Mouse (Mus musculus) stomach, embryonic 14.5 days (tissue): ENCODE results near the gene Zfp72. TPM values are rescaled to one million over a fixed set of nuclear protein-coding genes. Genes with fewer than 3 reads are reported as not detected.

ENCODE experiments used
- ATAC-seq: fragments of 200-750 bp; cut with Nextera tagmentation; 2 replicates; pipeline ENCODE4 v1.8.0; 2017; ENCODE audit warnings: low read depth, moderate TSS enrichment; ENCODE audit not compliant: insufficient number of reproducible peaks, insufficient read depth, low FRiP score
- H3K27ac ChIP-seq: fragments of 300-500 bp; sonication (generic); 2 replicates; pipeline ENCODE4 v1.5.1; 2014; ENCODE audit warnings: mild to moderate bottlenecking, low read length, moderate library complexity, mixed read lengths
- H3K27me3 ChIP-seq: fragments of 300-500 bp; sonication (generic); 2 replicates; pipeline ENCODE4 v1.6.1; 2014; ENCODE audit warnings: low read length, control low read depth, mixed read lengths; ENCODE audit not compliant: control insufficient read depth, insufficient read depth
- H3K36me3 ChIP-seq: fragments of 300-500 bp; sonication (generic); 2 replicates; pipeline ENCODE4 v1.6.1; 2014; ENCODE audit warnings: mild to moderate bottlenecking, control low read depth, low read length, moderate library complexity, mixed read lengths; ENCODE audit not compliant: control insufficient read depth, insufficient read depth
- H3K4me1 ChIP-seq: fragments of 300-500 bp; sonication (generic); 2 replicates; pipeline ENCODE4 v1.6.1; 2014; ENCODE audit warnings: low read length, control low read depth, mixed read lengths; ENCODE audit not compliant: control insufficient read depth, insufficient read depth
- H3K4me2 ChIP-seq: fragments of 300-500 bp; sonication (generic); replicated peaks from 2 replicates; pipeline ENCODE4 v1.6.1; 2014; ENCODE audit warnings: low read depth, low read length, control low read depth
- H3K4me3 ChIP-seq: fragments of 300-500 bp; sonication (generic); 2 replicates; pipeline ENCODE4 v1.5.1; 2014; ENCODE audit warnings: low read depth, low read length, control low read depth
- H3K9ac ChIP-seq: fragments of 300-500 bp; sonication (generic); replicated peaks from 2 replicates; pipeline ENCODE4 v1.6.1; 2014; ENCODE audit warnings: low read depth, mild to moderate bottlenecking, control low read depth, low read length, moderate library complexity, mixed read lengths
- H3K9me3 ChIP-seq: fragments of 300-500 bp; sonication (generic); 2 replicates; pipeline ENCODE4 v1.6.1; 2016; ENCODE audit warnings: low read depth, low read length, control low read depth; ENCODE audit not compliant: control insufficient read depth
- WGBS: fragments of 180-500 bp; shearing (Covaris S2); extraction: QIAGEN DNeasy Blood & Tissue Kit; methylation state at CpG from one replicate; pipeline ENCODE4 v1.1.7; 2014; 5-methylcytosine and 5-hydroxymethylcytosine counted together
- polyA plus RNA-seq: library from polyadenylated mRNA; unstranded; fragments of >200 nt; fragmentation: Nextera tagmentation; extraction: Ambion mirVana; gene quantifications from 2 replicates; pipeline ENCODE4 v1.2.1, GENCODE M21; 2014

Zfp72 gene
- 6.9 and 7.6 TPM in 2 replicates for polyA plus RNA-seq

DNA sequence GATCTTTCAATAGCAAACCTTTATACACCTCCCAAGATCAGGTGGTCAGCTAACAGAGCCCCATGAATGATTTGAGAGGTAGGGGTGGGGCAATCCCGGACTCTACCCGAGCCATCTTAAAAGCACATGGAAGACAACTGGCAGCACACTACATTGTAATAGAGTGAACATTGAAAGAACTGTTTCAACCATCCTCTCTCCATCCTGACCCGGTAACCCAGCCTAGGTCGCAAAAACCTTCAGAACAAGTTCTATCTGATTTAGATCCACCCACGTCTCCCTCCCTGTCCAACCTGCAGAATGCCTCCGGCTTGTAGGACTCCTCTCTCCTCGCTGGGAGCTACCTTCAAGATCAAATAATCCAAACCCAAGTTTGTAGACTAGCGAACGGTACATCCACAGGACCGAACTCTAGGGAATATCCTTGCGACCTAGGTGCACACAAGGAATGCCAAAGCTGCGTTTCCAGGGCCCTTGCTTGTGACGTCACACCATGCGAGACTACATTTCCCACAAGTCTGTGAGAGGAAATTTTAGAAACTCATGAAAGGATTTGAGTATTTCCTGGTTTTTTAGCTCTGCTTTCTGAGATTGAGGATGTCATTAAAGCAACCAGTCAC lies at the start of gene Zfp72:
Gene Zfp72, minus strand, starts transcription at position 466 of the 620 bp plus-strand sequence.
- Histone ChIP-seq H3K4me2 (peak within 1 kb of the TSS; percentile 49), H3K4me3 (peak within 1 kb of the TSS; percentile 64), H3K4me1 (no peaks in the 10 kb centered on the region), H3K27me3 (no peaks in the 10 kb centered on the region), H3K36me3 (no peaks in the 10 kb centered on the region), H3K9me3 (no peaks in the 10 kb centered on the region), H3K9ac (peak within 1 kb of the TSS; percentile 56), H3K27ac (no peak within 1 kb of the TSS)
- under 1% methylated on average over 14 of the region's 14 CpGs for WGBS
- ATAC-seq: peak; percentile 88

- 21% methylated on average over 19 of the region's 19 CpGs for WGBS
Measured at GRCm38 (mm10) chr13:74439895-74440294, 49.3 kb upstream of the Zfp72 start.

GRCm38 (mm10) chr13:74399298-74399839 lies 8.7 kb upstream of the Zfp72 start, which contains the start of gene Ftl1-ps1:
Ftl1-ps1 (plus strand) TSS chr13:74399694.
- 14% methylated on average over 11 of the region's 11 CpGs for WGBS
- peak; percentile 33; the same call in 1 of the 2 replicates for ATAC-seq
- H3K4me3 ChIP-seq: no peak within 1 kb of the TSS
- no peak within 1 kb of the TSS for H3K27ac ChIP-seq
- H3K4me1 ChIP-seq: no peaks in the 10 kb centered on the region
- H3K27me3 ChIP-seq: no peaks in the 10 kb centered on the region
- H3K9ac ChIP-seq: no peak within 1 kb of the TSS
- no peak within 1 kb of the TSS for H3K4me2 ChIP-seq
- no peaks in the 10 kb centered on the region for H3K9me3 ChIP-seq
- no peaks in the 10 kb centered on the region for H3K36me3 ChIP-seq

More at GRCm38 (mm10) chr13:74439895-74440294, 49.3 kb upstream of the Zfp72 start:
- Histone ChIP-seq H3K9me3 (peaks cover 19% of the 10 kb centered on the region; the same call in 1 of the 2 replicates), H3K27ac (no peak overlapping the region), H3K27me3 (no peaks in the 10 kb centered on the region), H3K4me3 (no peak overlapping the region), H3K9ac (no peak overlapping the region), H3K36me3 (no peaks in the 10 kb centered on the region; the same call in 1 of the 2 replicates), H3K4me1 (no peaks in the 10 kb centered on the region), H3K4me2 (no peak overlapping the region)
- no peak for ATAC-seq

- 78% methylated on average over 2 of the region's 2 CpGs for WGBS
- ATAC-seq: no peak
- no peak overlapping the region for H3K4me3 ChIP-seq
- no peak overlapping the region for H3K4me2 ChIP-seq
- H3K27me3 ChIP-seq: no peaks in the 10 kb centered on the region
- H3K9me3 ChIP-seq: no peaks in the 10 kb centered on the region
- no peaks in the 10 kb centered on the region for H3K36me3 ChIP-seq
- H3K4me1 ChIP-seq: no peaks in the 10 kb centered on the region
- no peak overlapping the region for H3K27ac ChIP-seq
- H3K9ac ChIP-seq: no peak overlapping the region
Measured at GRCm38 (mm10) chr13:74391156-74391555, 520 bp upstream of the Zfp72 start.

DNA sequence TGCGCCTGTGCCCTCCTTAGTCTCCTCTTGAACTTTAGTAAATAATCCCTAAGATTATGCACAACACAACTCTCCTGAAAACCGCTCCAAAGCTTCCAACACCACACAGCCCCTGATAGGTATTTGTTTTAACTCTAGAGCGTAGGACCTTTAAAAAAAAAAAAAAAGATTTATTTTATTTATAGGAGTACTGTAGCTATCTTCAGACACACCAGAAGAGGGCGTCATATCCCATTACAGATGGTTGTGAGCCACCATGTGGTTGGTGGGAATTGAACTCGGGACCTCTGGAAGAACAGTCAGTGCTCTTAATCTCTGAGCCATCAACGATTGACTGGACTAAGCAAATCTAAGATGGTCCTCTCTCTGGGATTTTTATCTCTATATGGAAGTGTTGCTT lies 906 bp downstream of the Zfp72 start:
- 58% methylated on average over 6 of the region's 6 CpGs for WGBS
- Histone ChIP-seq H3K4me3 (peak overlapping the region; percentile 64; the same call in 1 of the 2 replicates), H3K36me3 (no peaks in the 10 kb centered on the region)

DNA sequence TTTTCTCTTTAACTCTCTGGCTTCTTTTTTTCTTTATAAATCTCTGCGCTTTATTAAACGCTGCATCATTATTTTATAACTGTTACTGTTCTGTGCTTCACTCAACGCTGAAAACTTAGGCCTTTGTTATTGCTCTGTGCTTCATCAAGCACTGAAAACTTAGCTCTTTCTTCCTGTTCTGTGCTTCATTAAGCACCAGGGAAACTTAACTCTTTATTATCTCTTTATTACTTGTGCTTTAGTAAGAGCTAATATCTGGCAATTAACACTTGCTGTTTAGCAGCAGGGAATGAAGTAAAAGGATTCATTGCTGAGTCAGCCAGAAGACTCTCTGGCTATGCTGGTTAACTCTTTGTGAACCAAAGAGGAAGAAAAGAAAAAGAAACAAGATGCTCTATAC lies 8.3 kb downstream of the Zfp72 start:
- Histone ChIP-seq H3K4me3 (no peak overlapping the region), H3K27me3 (no peaks in the 10 kb centered on the region), H3K4me1 (0 out of 2 replicates have a peak, but pooled peaks cover 4% of the 10 kb centered on the region), H3K4me2 (no peak overlapping the region), H3K9me3 (no peaks in the 10 kb centered on the region), H3K36me3 (no peaks in the 10 kb centered on the region), H3K27ac (no peak overlapping the region; the same call in 1 of the 2 replicates), H3K9ac (no peak overlapping the region)
- 45% methylated on average over 3 of the region's 3 CpGs for WGBS
- ATAC-seq: no peak

More for the DNA sequence above, 906 bp downstream of the Zfp72 start:
- ATAC-seq: no peak
- no peaks in the 10 kb centered on the region for H3K4me1 ChIP-seq
- peak overlapping the region; percentile 49 for H3K4me2 ChIP-seq
- H3K9me3 ChIP-seq: no peaks in the 10 kb centered on the region
- H3K27me3 ChIP-seq: no peaks in the 10 kb centered on the region
- H3K9ac ChIP-seq: no peak overlapping the region
- H3K27ac ChIP-seq: no peak overlapping the region

DNA sequence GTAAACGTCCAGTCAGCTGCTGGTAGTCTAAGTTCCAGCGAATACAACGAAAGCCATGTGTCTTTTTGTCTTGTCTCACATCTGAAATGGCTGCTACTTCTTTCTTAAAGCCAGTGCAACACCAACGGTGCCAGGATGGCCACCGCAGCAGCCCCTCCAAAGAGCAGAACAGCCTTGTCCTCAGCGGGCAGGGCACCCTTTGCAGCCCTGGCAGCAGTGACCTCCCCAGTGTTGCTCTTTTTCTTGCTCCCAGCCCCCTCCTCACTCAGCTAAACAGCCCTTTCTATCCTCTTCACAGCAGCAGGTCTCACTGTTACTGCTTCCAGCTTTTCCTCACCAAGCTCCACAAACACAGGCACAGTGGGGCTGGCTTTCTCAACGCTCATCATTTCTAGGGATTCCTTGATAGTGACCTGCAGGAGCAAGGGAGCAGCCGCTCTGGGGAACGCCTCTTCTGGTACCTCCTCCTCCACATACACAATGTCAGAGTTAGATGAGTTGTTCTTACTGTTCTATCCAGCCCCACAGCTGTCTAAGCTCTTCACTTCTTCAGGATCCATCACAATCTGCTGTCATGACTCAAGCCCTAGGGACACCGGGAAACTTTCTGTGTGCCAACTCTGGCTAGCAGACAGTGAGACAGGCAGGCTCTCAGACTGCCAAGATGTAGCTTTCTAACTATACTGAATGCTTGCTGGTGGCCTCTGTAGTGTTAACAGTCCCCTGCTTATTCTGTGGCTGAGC lies 8.9 kb downstream of the Zfp72 start:
- no peak for ATAC-seq
- no peaks in the 10 kb centered on the region for H3K9me3 ChIP-seq
- WGBS: 61% methylated on average over 10 of the region's 10 CpGs
- no peaks in the 10 kb centered on the region for H3K36me3 ChIP-seq
- no peak overlapping the region for H3K9ac ChIP-seq
- no peaks in the 10 kb centered on the region for H3K27me3 ChIP-seq
- no peak overlapping the region; the same call in 1 of the 2 replicates for H3K27ac ChIP-seq
- no peak overlapping the region for H3K4me2 ChIP-seq
- H3K4me3 ChIP-seq: no peak overlapping the region
- H3K4me1 ChIP-seq: 0 out of 2 replicates have a peak, but pooled peaks cover 4% of the 10 kb centered on the region

DNA sequence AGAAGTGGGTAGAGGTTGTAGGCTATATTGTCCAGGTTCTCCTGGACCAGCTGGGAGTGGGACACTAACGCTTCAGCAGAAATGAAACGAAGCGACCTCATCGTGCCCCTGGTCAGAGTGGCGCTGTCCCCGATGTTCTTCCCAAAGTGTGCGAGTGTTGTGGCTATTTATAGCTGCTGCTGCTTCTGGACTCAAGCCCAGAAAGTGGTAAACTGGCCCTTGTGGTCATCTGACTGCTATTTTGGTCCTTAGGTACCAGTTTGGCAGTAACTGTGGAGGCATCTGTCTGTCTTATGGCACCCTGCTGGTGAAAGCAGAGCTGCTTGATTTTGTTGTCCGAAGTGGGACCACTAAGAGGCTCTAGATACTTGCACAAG lies 26.8 kb downstream of the Zfp72 start, which contains the start of gene Lrrc14b:
Gene Lrrc14b, minus strand, starts transcription at position 147 of the 377 bp plus-strand sequence.
- no peaks in the 10 kb centered on the region for H3K27me3 ChIP-seq
- no peaks in the 10 kb centered on the region for H3K9me3 ChIP-seq
- no peak for ATAC-seq
- H3K4me3 ChIP-seq: no peak within 1 kb of the TSS
- no peak within 1 kb of the TSS for H3K27ac ChIP-seq
- no peak within 1 kb of the TSS for H3K9ac ChIP-seq
- H3K4me2 ChIP-seq: no peak within 1 kb of the TSS
- H3K36me3 ChIP-seq: peaks cover 15% of the 10 kb centered on the region
- 73% methylated on average over 8 of the region's 8 CpGs for WGBS
- no peaks in the 10 kb centered on the region for H3K4me1 ChIP-seq
